Mouse (Mus musculus) embryonic facial prominence, embryonic 15.5 days (tissue): ENCODE results near the gene Mx1. TPM values are rescaled to one million over a fixed set of nuclear protein-coding genes. Genes with fewer than 3 reads are reported as not detected.
A peak's percentile ranks its signal among the peaks of the same experiment; 100 is the strongest.

Source experiments
- ATAC-seq: fragments of 200-750 bp; cut with Nextera tagmentation; 2 replicates; pipeline ENCODE4 v1.8.0; 2017; ENCODE audit warnings: low read depth, moderate TSS enrichment; ENCODE audit not compliant: insufficient number of reproducible peaks, low FRiP score, low TSS enrichment
- H3K27ac ChIP-seq: fragments of 300-500 bp; sonication (generic); replicated peaks from 2 replicates; pipeline ENCODE4 v1.5.1; 2015; ENCODE audit warnings: mild to moderate bottlenecking, inconsistent platforms
- H3K27me3 ChIP-seq: fragments of 300-500 bp; sonication (generic); 2 replicates; pipeline ENCODE4 v1.6.1; 2015; ENCODE audit warnings: inconsistent platforms
- H3K36me3 ChIP-seq: fragments of 300-500 bp; sonication (generic); 2 replicates; pipeline ENCODE4 v1.6.1; 2015; ENCODE audit warnings: mild to moderate bottlenecking, inconsistent platforms
- H3K4me1 ChIP-seq: fragments of 300-500 bp; sonication (generic); 2 replicates; pipeline ENCODE4 v1.6.1; 2015; ENCODE audit warnings: inconsistent platforms
- H3K4me2 ChIP-seq: fragments of 300-500 bp; sonication (generic); replicated peaks from 2 replicates; pipeline ENCODE4 v1.6.1; 2015; ENCODE audit warnings: mild to moderate bottlenecking, inconsistent platforms
- H3K4me3 ChIP-seq: fragments of 300-500 bp; sonication (generic); replicated peaks from 2 replicates; pipeline ENCODE4 v1.5.1; 2015; ENCODE audit warnings: mild to moderate bottlenecking, inconsistent platforms
- H3K9ac ChIP-seq: fragments of 300-500 bp; sonication (generic); 2 replicates; pipeline ENCODE4 v1.6.1; 2015; ENCODE audit warnings: inconsistent platforms
- H3K9me3 ChIP-seq: fragments of 300-500 bp; sonication (generic); replicated peaks from 2 replicates; pipeline ENCODE4 v1.6.1; 2016; ENCODE audit warnings: inconsistent platforms
- WGBS: fragments of 180-500 bp; shearing (Covaris S2); methylation state at CpG from one replicate; pipeline ENCODE4 v1.1.7; 2015; 5-methylcytosine and 5-hydroxymethylcytosine counted together
- polyA plus RNA-seq: library from polyadenylated mRNA; unstranded; fragments of >200 nt; fragmentation: Nextera tagmentation; extraction: Ambion mirVana; gene quantifications from 2 replicates; pipeline ENCODE4 v1.2.1, GENCODE M21; 2015

Mx1 gene
- polyA plus RNA-seq, 1 experiment from 2014 or later = 0.37 TPM

- H3K36me3 ChIP-seq = no peaks in the 10 kb centered on the region
- 0 out of 2 replicates have a peak, but pooled peaks have one; percentile 29 for ATAC-seq
- no peak overlapping the region for H3K4me3 ChIP-seq
- H3K9ac ChIP-seq = no peak overlapping the region
- H3K27ac ChIP-seq = no peak overlapping the region
- WGBS = 52% methylated on average over 14 of the region's 14 CpGs
- H3K9me3 ChIP-seq = no peaks in the 10 kb centered on the region
- no peak overlapping the region for H3K4me2 ChIP-seq
- H3K4me1 ChIP-seq = no peaks in the 10 kb centered on the region
- H3K27me3 ChIP-seq = no peaks in the 10 kb centered on the region
Measured at GRCm38 (mm10) chr16:97443670-97444263, 18.9 kb downstream of the Mx1 start.

- ATAC-seq = no peak
- whole genome bisulfite sequencing = 79% methylated on average over 9 of the region's 9 CpGs
- H3K4me3 ChIP-seq = no peak overlapping the region
Measured at GRCm38 (mm10) chr16:97441967-97442366, 20.7 kb downstream of the Mx1 start.

DNA sequence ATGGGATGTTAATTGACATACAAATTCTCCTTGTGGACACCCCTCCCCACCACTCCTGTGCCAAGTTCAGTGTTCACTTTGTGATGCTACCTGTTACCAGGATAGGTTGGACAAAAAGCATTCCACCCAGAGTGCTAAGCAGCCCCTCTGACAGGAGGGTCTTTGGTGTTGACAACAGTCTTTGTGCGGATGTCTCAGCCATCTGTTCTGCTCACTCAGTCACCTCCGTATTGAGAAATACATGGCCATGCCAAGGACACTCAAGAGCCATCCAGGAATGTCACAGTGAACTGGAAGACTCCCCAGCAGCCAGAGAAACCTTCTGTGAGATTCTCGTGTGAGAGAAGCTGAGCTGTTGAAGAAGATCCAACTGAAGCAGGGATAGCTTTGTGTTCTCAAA is 24.5 kb downstream of the Mx1 start:
- H3K9ac ChIP-seq = no peak overlapping the region
- ATAC-seq = no peak
- WGBS = 76% methylated on average over 3 of the region's 3 CpGs
- H3K27me3 ChIP-seq = no peaks in the 10 kb centered on the region
- no peak overlapping the region for H3K4me3 ChIP-seq
- H3K36me3 ChIP-seq = no peaks in the 10 kb centered on the region
- H3K27ac ChIP-seq = no peak overlapping the region
- H3K4me2 ChIP-seq = no peak overlapping the region
- no peaks in the 10 kb centered on the region for H3K9me3 ChIP-seq
- no peaks in the 10 kb centered on the region for H3K4me1 ChIP-seq

More at GRCm38 (mm10) chr16:97441967-97442366, 20.7 kb downstream of the Mx1 start:
- Histone ChIP-seq H3K9me3 (no peaks in the 10 kb centered on the region), H3K36me3 (no peaks in the 10 kb centered on the region), H3K4me2 (no peak overlapping the region), H3K9ac (no peak overlapping the region), H3K4me1 (no peaks in the 10 kb centered on the region), H3K27ac (no peak overlapping the region), H3K27me3 (no peaks in the 10 kb centered on the region)

DNA sequence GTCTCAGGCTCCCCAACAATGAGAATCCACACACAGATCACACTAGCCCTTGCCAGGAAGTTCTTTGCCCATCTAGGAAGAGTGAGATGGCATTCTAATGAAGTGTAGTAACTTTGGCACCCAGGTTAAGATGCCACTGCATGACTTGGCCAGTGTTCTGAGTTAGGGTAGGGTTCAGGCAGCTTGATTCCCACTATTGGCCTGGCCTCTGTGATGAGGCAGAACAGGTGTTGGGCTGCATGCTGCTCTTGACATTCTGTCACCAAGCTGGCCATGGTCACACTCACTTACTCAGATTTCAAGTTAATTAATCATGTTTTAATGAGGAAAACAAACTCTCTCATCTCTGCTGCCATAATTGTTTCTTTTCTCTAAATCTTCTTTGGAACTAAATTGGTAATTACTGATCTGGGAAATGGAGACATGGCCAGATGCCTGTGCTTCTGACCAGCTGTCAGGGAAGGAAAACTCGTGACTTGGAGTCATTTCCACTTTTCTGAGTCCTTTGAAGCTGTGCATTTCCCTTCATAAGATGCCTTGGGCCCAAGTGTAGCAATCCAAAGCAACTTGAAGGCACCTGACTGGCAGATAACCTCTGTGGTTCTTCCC is 25.2 kb downstream of the Mx1 start:
- Histone ChIP-seq H3K9ac (no peak overlapping the region), H3K27ac (no peak overlapping the region), H3K9me3 (no peaks in the 10 kb centered on the region), H3K4me2 (no peak overlapping the region), H3K4me3 (no peak overlapping the region), H3K27me3 (no peaks in the 10 kb centered on the region), H3K36me3 (no peaks in the 10 kb centered on the region), H3K4me1 (no peaks in the 10 kb centered on the region)
- no peak for ATAC-seq
- 20% methylated on average over 1 of the region's 1 CpGs for WGBS

DNA sequence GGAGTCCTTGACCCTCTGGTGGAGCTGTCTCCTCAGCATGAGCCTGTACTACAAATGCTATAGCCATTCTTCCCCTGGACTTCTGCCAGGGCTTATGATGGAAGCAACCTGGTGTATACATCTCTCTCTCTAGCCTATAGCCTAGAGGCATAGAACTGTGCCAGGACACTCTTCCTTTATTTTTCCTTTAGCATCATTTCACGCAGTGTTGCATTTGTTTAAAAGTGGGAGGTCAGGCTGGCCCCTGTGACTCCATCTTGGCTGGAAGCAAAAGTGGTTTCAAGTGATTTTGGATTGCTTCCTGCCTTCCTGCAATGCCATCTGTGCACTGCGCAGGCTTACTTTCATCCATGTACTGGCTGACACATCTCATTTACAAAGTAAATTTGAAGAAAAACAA is 28.5 kb downstream of the Mx1 start:
- Histone ChIP-seq H3K27me3 (no peaks in the 10 kb centered on the region), H3K27ac (no peak overlapping the region), H3K4me2 (no peak overlapping the region), H3K9ac (no peak overlapping the region), H3K4me3 (no peak overlapping the region), H3K4me1 (no peaks in the 10 kb centered on the region), H3K36me3 (no peaks in the 10 kb centered on the region), H3K9me3 (no peaks in the 10 kb centered on the region)
- peak; percentile 31 for ATAC-seq
- WGBS = 55% methylated on average over 2 of the region's 2 CpGs

DNA sequence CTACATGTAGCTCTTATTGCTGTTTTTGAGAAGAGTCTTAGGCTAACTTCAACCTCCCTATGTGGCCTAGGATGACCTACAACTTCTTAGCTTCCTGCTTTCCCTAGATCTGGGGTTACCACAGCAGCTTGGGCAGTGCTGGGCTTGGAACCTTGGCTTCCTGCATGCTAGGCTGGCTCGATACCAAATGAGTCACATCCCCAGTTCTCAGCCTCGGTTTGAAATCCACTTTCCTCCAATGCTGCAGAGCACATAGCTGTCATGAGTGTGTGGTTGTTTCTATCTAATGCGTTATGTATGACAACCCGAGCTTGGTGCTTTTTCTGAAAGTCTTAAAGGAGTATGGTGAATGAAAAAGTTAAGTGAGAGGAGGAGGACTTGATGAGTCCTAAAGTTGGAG is 31.4 kb downstream of the Mx1 start:
- Histone ChIP-seq H3K36me3 (no peaks in the 10 kb centered on the region), H3K9ac (no peak overlapping the region), H3K27me3 (no peaks in the 10 kb centered on the region), H3K9me3 (no peaks in the 10 kb centered on the region), H3K4me3 (no peak overlapping the region), H3K27ac (no peak overlapping the region), H3K4me2 (no peak overlapping the region), H3K4me1 (no peaks in the 10 kb centered on the region)
- WGBS = 75% methylated on average over 4 of the region's 4 CpGs
- no peak for ATAC-seq

- 82% methylated on average over 4 of the region's 4 CpGs for WGBS
- Histone ChIP-seq H3K4me2 (no peak overlapping the region), H3K9me3 (no peaks in the 10 kb centered on the region), H3K4me3 (no peak overlapping the region), H3K27ac (no peak overlapping the region), H3K36me3 (no peaks in the 10 kb centered on the region), H3K4me1 (no peaks in the 10 kb centered on the region), H3K27me3 (no peaks in the 10 kb centered on the region), H3K9ac (no peak overlapping the region)
- no peak for ATAC-seq
Measured at GRCm38 (mm10) chr16:97430091-97430490, 32.6 kb downstream of the Mx1 start.

GRCm38 (mm10) chr16:97428026-97428425 is 34.7 kb downstream of the Mx1 start:
- H3K27ac ChIP-seq = no peak overlapping the region
- no peaks in the 10 kb centered on the region for H3K36me3 ChIP-seq
- no peak overlapping the region for H3K4me2 ChIP-seq
- no peak overlapping the region for H3K4me3 ChIP-seq
- no peaks in the 10 kb centered on the region for H3K27me3 ChIP-seq
- H3K4me1 ChIP-seq = no peaks in the 10 kb centered on the region
- H3K9ac ChIP-seq = no peak overlapping the region
- no peaks in the 10 kb centered on the region for H3K9me3 ChIP-seq
- ATAC-seq = no peak
- WGBS = 67% methylated on average over 3 of the region's 3 CpGs

DNA sequence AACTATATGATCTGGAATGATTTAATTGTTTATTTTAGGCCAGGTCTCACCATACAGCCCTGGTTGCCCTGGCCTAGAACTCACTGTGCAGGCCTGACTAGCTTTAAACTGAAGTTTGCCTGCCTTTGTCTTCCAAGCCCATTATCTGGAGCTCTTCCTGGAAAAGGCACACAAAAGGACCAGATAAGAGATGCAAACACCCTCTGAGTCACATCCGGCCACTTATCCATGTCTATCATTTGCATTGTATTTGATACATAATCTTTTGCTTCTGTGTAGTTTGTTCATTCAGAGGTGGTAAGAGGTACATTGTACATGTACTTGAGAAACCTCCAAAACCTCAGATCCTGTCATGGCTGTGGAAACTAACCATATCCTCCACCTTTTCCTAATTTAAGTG is 39.1 kb downstream of the Mx1 start:
- no peak for ATAC-seq
- whole genome bisulfite sequencing = 85% methylated on average over 1 of the region's 1 CpGs
- Histone ChIP-seq H3K36me3 (no peaks in the 10 kb centered on the region), H3K4me1 (no peaks in the 10 kb centered on the region), H3K27me3 (no peaks in the 10 kb centered on the region), H3K27ac (no peak overlapping the region), H3K4me2 (no peak overlapping the region), H3K9me3 (no peaks in the 10 kb centered on the region), H3K4me3 (no peak overlapping the region), H3K9ac (no peak overlapping the region)

DNA sequence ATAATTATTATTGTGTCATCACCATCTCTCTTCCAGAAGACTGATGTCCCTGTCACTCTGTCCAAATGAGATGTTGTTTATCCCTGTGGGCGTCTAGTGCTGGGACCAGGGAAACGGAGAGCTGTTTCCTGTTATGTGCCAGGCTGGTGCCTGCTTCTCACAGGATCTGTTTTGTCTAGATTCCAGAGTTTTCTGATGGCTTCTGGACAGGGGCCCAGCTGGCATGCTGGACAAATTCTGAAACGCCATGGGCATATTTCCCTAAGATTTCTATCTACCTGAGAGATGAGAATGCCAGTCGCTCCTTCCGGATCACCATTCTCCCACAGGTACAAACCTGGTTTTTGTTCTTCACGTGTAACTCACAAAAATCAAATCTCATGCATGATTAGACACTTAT is 41.0 kb downstream of the Mx1 start:
- no peak for ATAC-seq
- H3K4me3 ChIP-seq = no peak overlapping the region
- H3K4me1 ChIP-seq = no peaks in the 10 kb centered on the region
- H3K9ac ChIP-seq = no peak overlapping the region
- no peaks in the 10 kb centered on the region for H3K27me3 ChIP-seq
- 70% methylated on average over 6 of the region's 6 CpGs for WGBS
- H3K36me3 ChIP-seq = no peaks in the 10 kb centered on the region
- H3K27ac ChIP-seq = no peak overlapping the region
- H3K9me3 ChIP-seq = no peaks in the 10 kb centered on the region
- no peak overlapping the region for H3K4me2 ChIP-seq

GRCm38 (mm10) chr16:97418749-97419453 is 43.8 kb downstream of the Mx1 start:
- no peak overlapping the region for H3K9ac ChIP-seq
- ATAC-seq = no peak
- H3K4me2 ChIP-seq = no peak overlapping the region
- WGBS = 76% methylated on average over 6 of the region's 6 CpGs
- no peaks in the 10 kb centered on the region for H3K4me1 ChIP-seq
- H3K27ac ChIP-seq = no peak overlapping the region
- no peak overlapping the region for H3K4me3 ChIP-seq
- H3K27me3 ChIP-seq = no peaks in the 10 kb centered on the region
- no peaks in the 10 kb centered on the region for H3K9me3 ChIP-seq
- no peaks in the 10 kb centered on the region for H3K36me3 ChIP-seq
